Mouse (Mus musculus): Measurements from ENCODE around the gene Tprkb.
"Not testable (repeated sequence)": the region's sequence is repeated elsewhere in the genome, so short reads cannot be mapped to it uniquely, and the experiment has no call there.

Tprkb gene

DNA sequence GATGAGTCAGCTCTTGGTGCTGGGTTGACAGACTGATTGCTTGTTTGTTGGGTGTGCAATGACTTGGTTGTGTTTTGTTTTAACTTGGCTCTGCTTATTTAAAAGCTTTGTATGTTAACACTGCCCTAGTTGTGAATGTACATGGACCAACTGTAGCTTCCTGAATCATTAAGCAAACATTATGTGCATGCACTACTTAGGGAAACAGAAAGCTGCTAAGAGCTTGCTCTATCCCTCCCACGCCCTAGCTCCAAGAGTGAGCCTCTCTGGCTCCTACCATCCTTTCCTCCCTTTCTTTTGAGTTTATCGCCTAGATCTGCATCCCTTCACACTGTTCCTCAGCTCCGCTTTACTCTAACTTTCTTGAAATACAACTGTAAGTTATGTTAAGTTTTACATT is 61.7 kb downstream of the Tprkb start:
- DNase-seq (ENCODE audit: low read depth, low spot score) = no peak

DNA sequence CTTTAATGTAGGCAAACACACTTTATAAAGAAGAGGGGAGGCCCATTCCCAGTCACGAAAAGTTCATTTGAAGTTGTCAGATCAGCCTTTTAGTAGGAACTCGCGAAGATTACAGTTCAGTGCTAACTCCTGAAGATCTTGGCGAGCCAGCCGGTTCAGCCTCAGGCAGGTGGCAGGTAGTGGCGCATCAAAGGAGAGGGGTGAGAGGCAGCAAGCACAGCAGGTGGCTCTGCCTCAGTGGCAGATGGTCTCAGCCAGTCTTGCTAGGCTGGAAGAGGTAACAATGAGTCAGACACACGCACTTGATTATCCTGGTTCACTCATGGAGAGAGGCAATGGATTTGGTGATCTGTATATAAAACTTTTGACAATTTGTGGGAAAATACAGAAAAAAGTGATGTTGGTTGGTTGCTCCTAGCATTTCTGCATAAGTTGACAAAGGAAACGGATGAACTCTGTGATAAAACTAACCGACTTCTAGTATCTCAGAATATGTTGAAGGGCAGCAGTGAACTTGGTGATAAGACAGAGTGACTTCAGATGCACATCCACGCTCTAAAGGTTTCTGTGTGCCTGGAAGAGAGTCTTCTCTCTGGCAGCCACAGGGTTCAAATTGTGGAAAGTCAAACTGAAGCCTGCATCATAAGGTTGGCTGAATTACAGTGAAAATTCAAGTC is 63.4 kb downstream of the Tprkb start:
- no peak for DNase-seq (ENCODE audit: low read depth, low spot score)

DNA sequence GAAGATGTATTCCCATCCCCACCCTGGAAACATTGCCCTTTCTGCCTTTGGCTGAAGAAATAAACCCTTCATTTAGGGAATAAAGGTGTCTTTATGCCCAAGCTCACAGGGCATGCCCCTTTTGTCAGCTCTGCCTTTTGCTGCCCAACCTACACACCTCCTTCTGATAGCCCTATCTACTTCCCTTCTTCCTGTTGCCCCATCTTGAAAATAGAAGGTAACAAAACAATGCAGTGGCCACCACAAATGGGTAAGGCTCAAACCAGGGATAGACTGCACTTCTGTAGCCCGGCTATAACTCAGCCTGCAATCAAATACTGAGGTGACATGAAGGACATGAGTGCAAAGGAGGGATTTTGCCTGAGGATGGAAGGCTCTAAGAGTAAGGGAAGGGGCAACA is 64.1 kb downstream of the Tprkb start:
- DNase-seq (ENCODE audit: low read depth, low spot score) = no peak

DNA sequence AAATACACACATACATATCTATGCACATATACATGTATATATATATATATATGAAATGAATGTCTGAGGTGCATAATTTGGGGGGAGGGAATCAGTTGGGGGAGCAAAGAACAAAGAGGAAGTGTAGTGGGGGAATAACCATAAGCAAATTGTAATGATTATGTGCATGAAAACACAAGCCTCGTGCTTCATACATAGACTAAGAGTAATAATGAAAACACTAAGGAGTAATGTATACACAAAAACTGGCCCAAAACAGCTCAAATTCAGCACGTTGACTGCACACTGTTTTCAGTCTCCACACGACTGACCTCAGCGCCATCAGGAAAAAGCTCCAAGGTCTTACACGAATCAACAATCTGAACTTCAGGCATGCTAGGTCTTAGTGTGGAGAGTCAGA is 64.6 kb downstream of the Tprkb start:
- no peak for DNase-seq (ENCODE audit: low read depth, low spot score)

DNA sequence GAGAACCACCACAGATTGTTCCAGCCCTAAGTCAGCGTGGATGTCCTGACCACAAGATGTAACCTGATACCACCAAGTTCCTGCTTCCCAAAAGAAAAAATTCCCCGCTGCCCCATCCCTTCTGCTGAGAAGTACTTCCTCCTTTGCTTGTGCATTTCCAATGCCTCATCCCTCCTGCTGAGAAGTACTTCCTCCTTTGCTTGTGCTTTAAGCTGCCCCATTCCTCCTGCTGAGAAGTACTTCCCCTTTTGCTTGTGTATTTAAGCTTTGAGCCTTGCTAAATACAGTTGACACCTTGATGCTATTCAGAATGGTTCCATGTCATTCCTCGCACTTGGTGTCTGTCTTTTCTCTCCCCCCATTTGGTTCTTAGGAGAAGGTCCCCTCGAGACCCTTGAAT is 67.1 kb downstream of the Tprkb start:
- DNase-seq (ENCODE audit: low read depth, low spot score) = not testable (repeated sequence)
